Mouse (Mus musculus) layer of hippocampus, postnatal 14 days (tissue): ENCODE measurements around the gene Narfl. TPM values are rescaled to one million over a fixed set of nuclear protein-coding genes. Genes with fewer than 3 reads are reported as not detected.

Source experiments
- DNase-seq, 2 experiments: peaks; one replicate each; pipeline ENCODE4 v3.0.0; 2021 to 2022; ENCODE audit warnings: low spot score in 2 of 2, mixed read lengths in 1 of 2
- microRNA-seq, 2 experiments: library from miRNA; unstranded; fragments of <30 nt; microRNA quantifications; one replicate each; pipeline ENCODE4 v1.2.0; 2021
- total RNA-seq, 2 experiments: library from RNA; stranded (reverse); gene quantifications; 2 replicates each; pipeline ENCODE4 v1.2.3; 2021

Narfl gene
- total RNA-seq, 2 experiments from 2014 or later = 27.6 to 35.3 TPM

DNA sequence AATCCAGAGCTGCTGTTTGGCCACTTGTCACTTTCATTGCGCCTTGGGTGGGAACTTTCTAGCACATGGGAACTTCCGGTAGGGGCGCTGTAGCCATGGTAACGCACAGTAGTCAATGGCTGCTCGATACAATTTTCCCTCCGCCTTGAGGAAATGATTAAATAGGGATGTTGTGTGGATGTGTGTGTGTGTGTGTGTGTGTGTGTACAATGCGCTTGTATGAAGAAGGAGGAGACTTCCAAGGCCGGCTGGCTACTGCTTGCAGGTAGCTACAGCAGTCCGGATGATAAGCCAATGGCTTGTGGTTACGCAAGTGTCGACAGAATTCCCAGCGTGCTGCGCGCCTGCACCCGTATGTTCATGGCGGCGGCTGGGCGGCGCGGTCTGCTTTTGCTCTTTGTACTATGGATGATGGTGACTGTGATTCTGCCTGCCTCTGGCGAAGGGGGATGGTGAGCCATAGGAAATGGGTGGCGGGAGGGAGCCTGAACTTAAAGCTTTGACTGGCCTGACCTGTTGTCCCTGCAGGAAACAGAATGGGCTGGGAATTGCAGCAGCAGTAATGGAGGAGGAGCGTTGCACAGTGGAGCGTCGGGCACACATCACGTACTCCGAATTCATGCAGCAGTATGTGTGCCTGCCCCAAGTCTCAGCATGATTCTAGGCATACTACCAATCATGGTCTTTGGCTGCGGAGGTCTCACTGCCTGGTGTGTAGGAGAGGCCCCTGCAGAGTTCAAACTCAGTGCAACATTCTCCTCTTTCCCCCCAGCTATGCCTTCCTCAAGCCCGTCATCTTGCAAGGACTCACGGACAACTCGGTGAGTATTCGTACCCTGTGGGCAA is 55.4 kb downstream of the Narfl start, which contains the start of gene Jmjd8:
TSS of gene Jmjd8 (plus strand) at position 156 of the 846 bp plus-strand sequence.
- peak; percentile 84 to 85 for DNase-seq

DNA sequence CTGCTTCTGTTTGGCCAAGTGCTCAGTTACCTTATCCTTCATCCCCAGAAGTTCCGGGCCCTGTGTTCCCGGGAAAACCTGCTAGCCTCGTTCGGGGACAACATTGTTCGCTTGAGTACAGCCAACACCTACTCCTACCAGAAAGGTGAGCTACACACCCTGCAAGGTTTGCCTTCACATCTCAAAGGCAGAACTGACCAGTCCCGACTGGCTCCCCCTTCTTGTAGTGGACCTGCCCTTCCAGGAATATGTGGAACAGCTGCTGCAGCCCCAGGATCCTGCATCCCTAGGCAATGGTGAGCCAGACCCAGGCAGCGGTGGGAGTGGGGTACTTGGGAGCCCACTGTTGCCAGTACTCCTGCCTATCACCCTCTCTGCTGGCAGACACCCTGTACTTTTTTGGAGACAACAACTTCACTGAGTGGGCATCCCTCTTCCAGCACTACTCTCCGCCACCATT is 56.0 kb downstream of the Narfl start:
- DNase-seq = no peak

GRCm38 (mm10) chr17:25830200-25830753 is 56.7 kb downstream of the Narfl start:
- DNase-seq = no peak

DNA sequence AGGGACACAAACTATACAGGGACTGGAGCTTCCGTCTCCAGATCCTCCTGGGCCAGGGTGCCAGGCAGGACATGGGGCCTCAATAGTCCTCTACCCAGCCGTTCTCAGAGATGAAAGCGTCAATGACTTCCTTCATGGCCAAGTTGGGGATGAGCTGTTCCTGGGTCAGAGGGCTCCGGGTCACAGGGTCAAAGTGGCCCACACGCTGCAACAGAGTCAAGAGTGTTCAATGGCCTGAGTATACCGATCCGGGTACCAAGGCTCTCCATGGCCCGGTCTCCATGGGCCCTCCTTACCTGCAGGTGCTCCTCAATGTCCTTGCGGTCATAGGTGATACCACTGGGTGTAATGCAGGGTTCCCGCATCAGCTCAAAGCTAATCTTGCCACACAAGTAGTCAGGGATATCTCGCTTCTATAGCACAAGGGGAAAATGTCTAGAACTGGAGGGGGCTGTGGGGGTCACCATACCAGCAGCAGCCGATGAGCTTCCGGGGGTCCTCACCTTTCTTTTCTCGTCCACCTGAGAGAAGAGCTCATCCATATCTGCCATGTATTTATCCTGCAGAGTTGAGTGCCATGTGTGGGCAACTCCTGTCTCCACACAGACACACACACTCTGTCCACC is 57.3 kb downstream of the Narfl start:
- DNase-seq = no peak

- DNase-seq = no peak
Observed at GRCm38 (mm10) chr17:25831451-25832281, 58.1 kb downstream of the Narfl start.

GRCm38 (mm10) chr17:25832436-25833290 is 59.1 kb downstream of the Narfl start:
- DNase-seq = peak; percentile 98 to 99

Small RNAs within 50 kb of the gene (microRNA-seq; reads per million reads assigned to microRNA genes)
- gene Gm25083 (0 reads per million in 2 experiments), gene Mir3082 (1.6 to 3.4 reads per million in 2 experiments), gene Mir6966 (1.4 to 1.8 reads per million in 2 experiments)

Other genes with a start within 250 kb of the Narfl start
- 10 to 100 TPM; 78.2 to 81.1 TPM for gene Sox8, start 203.1 kb upstream of the Narfl start, total RNA-seq
- 10 to 100 TPM; 26.2 to 27.2 TPM for gene Lmf1, start 194.7 kb upstream of the Narfl start, total RNA-seq
- gene Gng13, start 56.6 kb upstream of the Narfl start, total RNA-seq = 100 to 1,000 TPM in 1 of 2 experiments, 10 to 100 TPM in 1; 78.0 to 103 TPM
- 1 to 10 TPM; 3.1 to 3.3 TPM for gene Chtf18, start 46.4 kb upstream of the Narfl start, total RNA-seq
- gene Rpusd1, start 46.1 kb upstream of the Narfl start, total RNA-seq = 10 to 100 TPM; 29.9 to 32.8 TPM
- gene Mslnl, start 37.7 kb upstream of the Narfl start, total RNA-seq = under 1 TPM in 1 of 2 experiments, not detected in 1; 0.12 TPM
- 1 to 10 TPM; 1.2 to 1.8 TPM for gene Msln, start 19.4 kb upstream of the Narfl start, total RNA-seq
- gene Haghl, start 11.9 kb downstream of the Narfl start, total RNA-seq = 100 to 1,000 TPM; 125 to 128 TPM
- gene Ccdc78, start 12.8 kb downstream of the Narfl start, total RNA-seq = under 1 TPM in 1 of 2 experiments, not detected in 1; 0.30 TPM
- 10 to 100 TPM; 80.2 to 80.3 TPM for gene Fam173a, start 19.1 kb downstream of the Narfl start, total RNA-seq
- gene AC134908.4, start 21.9 kb downstream of the Narfl start, total RNA-seq = not detected
- gene Metrn, start 23.4 kb downstream of the Narfl start, total RNA-seq = 10 to 100 TPM; 82.0 to 86.9 TPM
- gene Fbxl16, start 35.3 kb downstream of the Narfl start, total RNA-seq = 100 to 1,000 TPM; 414 to 418 TPM
- 10 to 100 TPM; 21.7 to 23.4 TPM for gene Wdr24, start 49.9 kb downstream of the Narfl start, total RNA-seq
- 10 to 100 TPM; 64.3 to 65.0 TPM for gene Jmjd8, start 55.1 kb downstream of the Narfl start, total RNA-seq
- 100 to 1,000 TPM; 155 to 157 TPM for gene Stub1, start 59.6 kb downstream of the Narfl start, total RNA-seq
- gene Rhbdl1, start 63.5 kb downstream of the Narfl start, total RNA-seq = 10 to 100 TPM; 84.4 to 97.5 TPM
- gene Gm20683, start 68.0 kb downstream of the Narfl start, total RNA-seq = 10 to 100 TPM; 26.7 to 31.1 TPM
- gene Rhot2, start 71.1 kb downstream of the Narfl start, total RNA-seq = 10 to 100 TPM; 95.6 to 97.8 TPM
- 10 to 100 TPM; 24.0 to 25.8 TPM for gene Wdr90, start 87.7 kb downstream of the Narfl start, total RNA-seq
- gene Mcrip2, start 95.0 kb downstream of the Narfl start, total RNA-seq = 10 to 100 TPM; 29.2 to 39.0 TPM
- 10 to 100 TPM; 39.3 to 44.7 TPM for gene Mettl26, start 101.3 kb downstream of the Narfl start, total RNA-seq
- gene Wfikkn1, start 107.1 kb downstream of the Narfl start, total RNA-seq = 1 to 10 TPM; 1.8 to 2.3 TPM
- 10 to 100 TPM; 48.6 to 52.2 TPM for gene Rab40c, start 146.0 kb downstream of the Narfl start, total RNA-seq
- gene Pigq, start 171.2 kb downstream of the Narfl start, total RNA-seq = 100 to 1,000 TPM; 160 to 168 TPM
- not detected for gene Nhlrc4, start 171.2 kb downstream of the Narfl start, total RNA-seq
- gene A930017K11Rik, start 178.8 kb downstream of the Narfl start, total RNA-seq = under 1 TPM in 1 of 2 experiments, not detected in 1; 0.14 TPM
- 10 to 100 TPM; 44.4 to 46.2 TPM for gene Capn15, start 212.0 kb downstream of the Narfl start, total RNA-seq